Mouse (Mus musculus) heart, embryonic 15.5 days (tissue): ENCODE results near the gene Ugt3a1. TPM values are rescaled to one million over a fixed set of nuclear protein-coding genes. Genes with fewer than 3 reads are reported as not detected.
"Not testable (repeated sequence)": the region's sequence is repeated elsewhere in the genome, so short reads cannot be mapped to it uniquely, and the experiment has no call there.

Experiments used
- ATAC-seq: fragments of 200-750 bp; cut with Nextera tagmentation; replicated peaks from 2 replicates; pipeline ENCODE4 v1.8.0; 2017; ENCODE audit warnings: low read depth, moderate TSS enrichment; ENCODE audit not compliant: insufficient number of reproducible peaks, insufficient read depth, low FRiP score
- H3K27ac ChIP-seq: fragments of 300-500 bp; sonication (generic); 2 replicates; pipeline ENCODE4 v1.5.1; 2015; ENCODE audit warnings: mild to moderate bottlenecking, inconsistent platforms
- H3K27me3 ChIP-seq: fragments of 300-500 bp; sonication (generic); 2 replicates; pipeline ENCODE4 v1.6.1; 2015; ENCODE audit warnings: inconsistent platforms
- H3K36me3 ChIP-seq: fragments of 300-500 bp; sonication (generic); 2 replicates; pipeline ENCODE4 v1.6.1; 2015; ENCODE audit warnings: mild to moderate bottlenecking, inconsistent platforms
- H3K4me1 ChIP-seq: fragments of 300-500 bp; sonication (generic); replicated peaks from 2 replicates; pipeline ENCODE4 v1.6.1; 2015; ENCODE audit warnings: inconsistent platforms
- H3K4me2 ChIP-seq: fragments of 300-500 bp; sonication (generic); 2 replicates; pipeline ENCODE4 v1.6.1; 2015; ENCODE audit warnings: inconsistent platforms, mild to moderate bottlenecking, moderate library complexity
- H3K4me3 ChIP-seq: fragments of 300-500 bp; sonication (generic); 2 replicates; pipeline ENCODE4 v1.5.1; 2015; ENCODE audit warnings: mild to moderate bottlenecking, inconsistent platforms
- H3K9ac ChIP-seq: fragments of 300-500 bp; sonication (generic); 2 replicates; pipeline ENCODE4 v1.6.1; 2015; ENCODE audit warnings: mild to moderate bottlenecking, inconsistent platforms
- H3K9me3 ChIP-seq: fragments of 300-500 bp; sonication (generic); replicated peaks from 2 replicates; pipeline ENCODE4 v1.6.1; 2016; ENCODE audit warnings: inconsistent platforms
- WGBS: fragments of 180-500 bp; shearing (Covaris S2); methylation state at CpG from one replicate; pipeline ENCODE4 v1.1.7; 2015; ENCODE audit warnings: mixed read lengths; 5-methylcytosine and 5-hydroxymethylcytosine counted together
- polyA plus RNA-seq: library from polyadenylated mRNA; unstranded; fragments of >200 nt; fragmentation: Nextera tagmentation; extraction: Ambion mirVana; gene quantifications from 2 replicates; pipeline ENCODE4 v1.2.1, GENCODE M21; 2015

Ugt3a1 gene
- 0.23 TPM in 1 of 2 replicates, not detected in the other for polyA plus RNA-seq

GRCm38 (mm10) chr15:9276838-9277295 is at the start of gene Ugt3a1:
Ugt3a1 (plus strand) TSS chr15:9276888.
- no peaks in the 10 kb centered on the region for H3K27me3 ChIP-seq
- H3K4me1 ChIP-seq = no peaks in the 10 kb centered on the region
- no peaks in the 10 kb centered on the region for H3K36me3 ChIP-seq
- H3K4me3 ChIP-seq = no peak within 1 kb of the TSS
- ATAC-seq = no peak
- no peak within 1 kb of the TSS for H3K27ac ChIP-seq
- 90% methylated on average over 6 of the region's 6 CpGs for WGBS
- no peaks in the 10 kb centered on the region for H3K9me3 ChIP-seq
- no peak within 1 kb of the TSS for H3K9ac ChIP-seq
- no peak within 1 kb of the TSS for H3K4me2 ChIP-seq

DNA sequence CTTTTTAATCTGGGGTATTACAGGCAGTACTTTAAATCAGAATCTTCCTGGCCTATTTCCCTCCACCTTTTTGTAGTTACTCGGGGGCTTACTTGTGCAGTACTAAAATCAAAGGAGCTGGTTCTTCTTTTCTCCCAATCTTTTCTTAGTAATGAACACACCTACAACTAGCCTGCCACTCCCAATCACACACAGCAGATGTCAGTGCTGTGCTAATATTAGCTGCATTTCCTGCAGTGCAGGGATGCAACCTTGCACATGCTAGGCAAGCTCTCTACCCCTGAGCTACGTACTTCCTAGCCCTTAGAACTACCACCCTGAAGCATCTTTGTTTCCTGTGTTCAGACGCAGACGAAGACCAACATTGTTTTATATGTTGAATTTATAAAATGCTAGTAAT is 45.8 kb upstream of the Ugt3a1 start:
- not testable (repeated sequence) for H3K27me3 ChIP-seq, H3K4me3 ChIP-seq, ATAC-seq, H3K4me2 ChIP-seq, H3K9ac ChIP-seq, H3K4me1 ChIP-seq, H3K9me3 ChIP-seq, H3K27ac ChIP-seq, H3K36me3 ChIP-seq
- 69% methylated on average over 4 of the region's 4 CpGs for WGBS

DNA sequence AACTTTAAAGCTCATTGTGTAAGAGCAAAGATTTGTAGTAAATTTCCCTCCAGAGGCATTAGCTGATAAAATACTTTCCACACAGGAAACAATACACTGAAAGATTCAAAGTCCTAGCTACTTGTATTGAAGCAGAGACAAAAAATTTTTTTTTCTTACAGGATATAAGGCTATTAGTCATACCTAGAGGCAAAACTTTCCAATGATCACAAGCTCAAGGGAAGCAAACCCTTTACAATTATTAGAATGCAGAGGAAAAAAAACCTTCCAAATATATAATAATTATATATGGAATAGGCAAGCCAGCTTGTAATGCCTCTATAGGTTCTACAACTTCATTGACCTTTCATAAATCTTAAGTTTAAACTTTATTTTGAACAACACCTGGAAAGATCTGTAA is 30.3 kb upstream of the Ugt3a1 start:
- H3K4me2 ChIP-seq = no peak overlapping the region
- no peaks in the 10 kb centered on the region for H3K9me3 ChIP-seq
- no peaks in the 10 kb centered on the region for H3K27me3 ChIP-seq
- H3K36me3 ChIP-seq = no peaks in the 10 kb centered on the region
- no peak overlapping the region for H3K4me3 ChIP-seq
- H3K4me1 ChIP-seq = no peaks in the 10 kb centered on the region
- H3K9ac ChIP-seq = no peak overlapping the region
- H3K27ac ChIP-seq = no peak overlapping the region
- ATAC-seq = no peak

DNA sequence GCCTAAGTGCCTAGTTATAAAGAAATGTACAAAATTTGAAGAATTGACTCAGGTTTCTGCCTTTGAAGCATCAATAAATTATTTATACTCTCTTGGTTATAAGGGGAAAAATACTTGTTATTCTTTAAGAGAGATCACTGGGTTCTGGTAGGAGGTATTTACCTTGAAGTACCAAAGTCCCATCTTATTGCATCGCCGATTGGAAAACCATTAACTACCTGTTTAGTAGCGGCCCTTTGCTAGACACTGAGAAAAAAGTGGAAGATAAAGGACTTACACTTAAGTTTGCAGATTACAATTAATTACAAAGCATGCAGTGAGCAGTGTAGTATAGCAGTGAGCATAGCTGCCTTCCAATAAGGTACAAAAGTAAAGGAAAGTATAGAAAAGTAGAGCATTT is 23.8 kb upstream of the Ugt3a1 start:
- no peaks in the 10 kb centered on the region for H3K36me3 ChIP-seq
- no peaks in the 10 kb centered on the region for H3K27me3 ChIP-seq
- no peak overlapping the region for H3K4me3 ChIP-seq
- H3K4me2 ChIP-seq = no peak overlapping the region
- no peak for ATAC-seq
- no peaks in the 10 kb centered on the region for H3K9me3 ChIP-seq
- no peak overlapping the region for H3K27ac ChIP-seq
- H3K9ac ChIP-seq = no peak overlapping the region
- H3K4me1 ChIP-seq = no peaks in the 10 kb centered on the region
- 90% methylated on average over 3 of the region's 3 CpGs for WGBS

GRCm38 (mm10) chr15:9260621-9261020 is 16.1 kb upstream of the Ugt3a1 start:
- WGBS = 70% methylated on average over 3 of the region's 3 CpGs
- Histone ChIP-seq H3K4me3 (no peak overlapping the region), H3K27ac (no peak overlapping the region), H3K4me1 (no peaks in the 10 kb centered on the region), H3K9me3 (no peaks in the 10 kb centered on the region), H3K9ac (no peak overlapping the region), H3K4me2 (no peak overlapping the region), H3K36me3 (no peaks in the 10 kb centered on the region), H3K27me3 (no peaks in the 10 kb centered on the region)
- no peak for ATAC-seq

- Histone ChIP-seq H3K4me2 (no peak overlapping the region), H3K9me3 (no peaks in the 10 kb centered on the region), H3K27me3 (no peaks in the 10 kb centered on the region), H3K4me1 (no peaks in the 10 kb centered on the region), H3K36me3 (no peaks in the 10 kb centered on the region), H3K4me3 (no peak overlapping the region), H3K27ac (no peak overlapping the region), H3K9ac (no peak overlapping the region)
- WGBS = 76% methylated on average over 7 of the region's 7 CpGs
- ATAC-seq = no peak
Observed at GRCm38 (mm10) chr15:9271876-9272275, 4.8 kb upstream of the Ugt3a1 start.

DNA sequence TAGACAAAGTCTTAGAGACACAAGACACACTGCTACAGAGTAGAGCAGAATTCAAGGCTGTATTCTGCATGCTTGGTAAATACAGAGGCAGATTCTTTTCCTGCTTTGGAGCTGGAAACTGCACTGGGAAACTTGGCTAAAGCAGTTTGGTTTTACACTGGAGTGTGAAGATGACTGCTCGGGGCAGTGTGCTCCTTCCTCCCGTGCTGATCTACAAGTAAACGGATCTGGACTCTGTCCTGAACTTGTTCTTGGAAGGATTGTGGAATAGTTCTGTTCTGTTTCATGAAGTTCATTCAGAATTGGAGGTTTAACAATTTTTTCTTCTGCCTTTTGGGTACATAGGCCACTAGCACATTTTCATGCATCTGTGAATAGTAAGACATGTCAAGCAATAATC is 2.3 kb downstream of the Ugt3a1 start:
- WGBS = 77% methylated on average over 3 of the region's 3 CpGs
- Histone ChIP-seq H3K36me3 (no peaks in the 10 kb centered on the region), H3K4me1 (no peaks in the 10 kb centered on the region), H3K27me3 (no peaks in the 10 kb centered on the region), H3K27ac (no peak overlapping the region), H3K9ac (no peak overlapping the region), H3K9me3 (no peaks in the 10 kb centered on the region), H3K4me2 (no peak overlapping the region), H3K4me3 (no peak overlapping the region)
- ATAC-seq = no peak

GRCm38 (mm10) chr15:9279596-9279995 is 2.9 kb downstream of the Ugt3a1 start:
- Histone ChIP-seq H3K27ac (no peak overlapping the region), H3K4me3 (no peak overlapping the region), H3K9ac (no peak overlapping the region), H3K4me2 (no peak overlapping the region), H3K27me3 (no peaks in the 10 kb centered on the region), H3K36me3 (no peaks in the 10 kb centered on the region), H3K9me3 (no peaks in the 10 kb centered on the region), H3K4me1 (no peaks in the 10 kb centered on the region)
- 83% methylated on average over 3 of the region's 3 CpGs for WGBS
- ATAC-seq = no peak

DNA sequence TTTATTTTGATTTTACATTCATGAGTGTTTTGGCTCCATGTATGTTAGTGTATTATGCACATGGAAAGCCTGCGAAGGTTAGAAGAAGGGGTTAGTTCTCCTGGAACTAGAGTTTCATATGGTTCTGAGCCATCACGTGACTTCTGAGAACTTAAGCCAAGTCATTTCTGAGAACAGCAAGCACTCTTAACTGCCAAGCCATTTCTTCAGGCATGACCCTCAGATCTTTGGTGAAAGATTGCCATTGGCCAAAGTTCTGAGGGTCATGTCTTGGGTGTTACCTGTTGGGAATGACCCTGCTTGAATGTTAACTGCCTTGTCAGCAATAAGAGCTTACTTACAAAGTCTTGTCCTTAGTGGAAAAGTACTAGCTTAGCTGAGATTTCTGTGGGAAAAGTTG is 6.5 kb downstream of the Ugt3a1 start:
- WGBS = 79% methylated on average over 2 of the region's 2 CpGs
- H3K4me1 ChIP-seq = no peaks in the 10 kb centered on the region

DNA sequence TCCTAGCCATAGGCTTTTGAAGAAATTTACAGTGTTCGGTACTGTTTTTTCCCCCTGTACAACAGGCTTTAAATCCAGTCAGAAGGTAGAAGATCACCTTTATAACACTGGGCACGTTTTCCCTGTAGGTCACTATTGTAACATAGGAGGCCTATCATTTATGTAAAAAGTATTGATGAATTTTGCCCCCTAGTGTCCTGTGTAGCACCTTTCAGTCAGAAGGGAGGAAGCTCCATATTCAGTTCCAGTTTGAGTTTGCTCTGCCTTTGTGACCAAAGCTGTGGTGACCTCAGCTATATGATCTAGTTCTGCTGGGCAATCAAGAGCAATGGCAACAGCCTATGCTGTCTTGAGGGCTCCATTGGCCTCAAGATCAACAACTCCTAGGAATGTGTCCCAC is 13.0 kb downstream of the Ugt3a1 start:
- Histone ChIP-seq H3K4me3 (no peak overlapping the region), H3K4me2 (no peak overlapping the region), H3K9ac (no peak overlapping the region), H3K4me1 (no peaks in the 10 kb centered on the region), H3K27ac (no peak overlapping the region), H3K27me3 (no peaks in the 10 kb centered on the region), H3K36me3 (no peaks in the 10 kb centered on the region), H3K9me3 (no peaks in the 10 kb centered on the region)
- WGBS = 57% methylated on average over 2 of the region's 2 CpGs
- ATAC-seq = no peak

More for the DNA sequence above, 6.5 kb downstream of the Ugt3a1 start:
- ATAC-seq = no peak
- Histone ChIP-seq H3K36me3 (no peaks in the 10 kb centered on the region), H3K4me3 (no peak overlapping the region), H3K27ac (no peak overlapping the region), H3K4me2 (no peak overlapping the region), H3K27me3 (no peaks in the 10 kb centered on the region), H3K9ac (no peak overlapping the region), H3K9me3 (no peaks in the 10 kb centered on the region)

- WGBS = 72% methylated on average over 8 of the region's 8 CpGs
Observed at GRCm38 (mm10) chr15:9305978-9306692, 29.4 kb downstream of the Ugt3a1 start.

GRCm38 (mm10) chr15:9334596-9334995 is 57.9 kb downstream of the Ugt3a1 start:
- Histone ChIP-seq H3K27ac (no peak overlapping the region), H3K27me3 (no peaks in the 10 kb centered on the region), H3K4me2 (no peak overlapping the region), H3K9ac (no peak overlapping the region), H3K4me1 (no peaks in the 10 kb centered on the region), H3K9me3 (no peaks in the 10 kb centered on the region), H3K4me3 (no peak overlapping the region), H3K36me3 (no peaks in the 10 kb centered on the region)
- 68% methylated on average over 2 of the region's 2 CpGs for WGBS
- no peak for ATAC-seq

More at GRCm38 (mm10) chr15:9305978-9306692, 29.4 kb downstream of the Ugt3a1 start:
- H3K4me1 ChIP-seq = no peaks in the 10 kb centered on the region
- H3K36me3 ChIP-seq = no peaks in the 10 kb centered on the region
- no peak overlapping the region for H3K9ac ChIP-seq
- H3K4me3 ChIP-seq = no peak overlapping the region
- ATAC-seq = no peak
- no peak overlapping the region for H3K27ac ChIP-seq
- H3K9me3 ChIP-seq = no peaks in the 10 kb centered on the region
- H3K27me3 ChIP-seq = no peaks in the 10 kb centered on the region
- H3K4me2 ChIP-seq = no peak overlapping the region
